Mouse (Mus musculus) CH12.LX (cell line): Measurements from ENCODE around the gene Idh3a. TPM values are rescaled to one million over a fixed set of nuclear protein-coding genes. Genes with fewer than 3 reads are reported as not detected.

ENCODE experiments used
- DNase-seq: peaks from one replicate; pipeline ENCODE4 v3.0.0-alpha.2; 2013; ENCODE audit errors: extremely low read depth
- H3K27ac ChIP-seq: 2 replicates; pipeline ENCODE4 v1.5.1; 2012; ENCODE audit warnings: low read depth, mild to moderate bottlenecking, control low read depth, moderate library complexity; ENCODE audit not compliant: insufficient read depth
- H3K27me3 ChIP-seq: replicated peaks from 2 replicates; pipeline ENCODE3; 2012; ENCODE audit warnings: inconsistent platforms
- H3K36me3 ChIP-seq, 2 experiments: replicated peaks in 1 of 2; 2 replicates each; pipeline versions ENCODE3 to v1.6.1; 2012; ENCODE audit warnings: inconsistent platforms in 1 of 2, low read length in 1 of 2, mild to moderate bottlenecking in 1 of 2, mixed read lengths in 1 of 2, moderate library complexity in 1 of 2; ENCODE audit not compliant: control insufficient read depth in 1 of 2, insufficient read depth in 1 of 2
- H3K4me1 ChIP-seq, 2 experiments: 2 replicates each; pipeline ENCODE4 v1.6.1; 2012; ENCODE audit warnings: inconsistent platforms in 1 of 2, moderate library complexity in 1 of 2; ENCODE audit not compliant: insufficient read depth in 2 of 2, control insufficient read depth in 1 of 2
- H3K4me2 ChIP-seq: 2 replicates; pipeline ENCODE4 v1.6.1; 2012; ENCODE audit warnings: low read depth, mild to moderate bottlenecking, control low read depth; ENCODE audit not compliant: poor library complexity, insufficient read depth, severe bottlenecking
- H3K4me3 ChIP-seq, 3 experiments: fragments of 150-350 bp in 1 of 3; sonication (generic) in 1 of 3; replicated peaks in 1 of 3; 2 replicates each; pipeline versions ENCODE3 to v1.5.1; 2011 to 2012; ENCODE audit warnings: low read depth in 2 of 3, low read length in 2 of 3, mild to moderate bottlenecking in 2 of 3, moderate library complexity in 2 of 3, control low read depth in 1 of 3, improper control_type of control experiment in 1 of 3, inconsistent platforms in 1 of 3, mixed read lengths in 1 of 3; ENCODE audit not compliant: poor library complexity in 1 of 3
- H3K79me2 ChIP-seq: replicated peaks from 2 replicates; pipeline ENCODE4 v1.6.1; 2012; ENCODE audit warnings: mild to moderate bottlenecking, moderate library complexity; ENCODE audit not compliant: control insufficient read depth, poor library complexity, insufficient read depth, severe bottlenecking; ENCODE audit errors: extremely low read depth
- H3K9ac ChIP-seq: 2 replicates; pipeline ENCODE4 v1.6.1; 2012; ENCODE audit warnings: low read depth, mild to moderate bottlenecking, control low read depth, moderate library complexity; ENCODE audit not compliant: insufficient read depth
- H3K9me3 ChIP-seq: replicated peaks from 2 replicates; pipeline ENCODE3; 2012; ENCODE audit warnings: low read length, inconsistent platforms, mixed read lengths
- BHLHE40 ChIP-seq: IDR thresholded peaks from 2 replicates; pipeline ENCODE4 v1.6.1; 2011; ENCODE audit warnings: mild to moderate bottlenecking, low read depth, low read length, improper control_type of control experiment
- CHD1 ChIP-seq: IDR thresholded peaks from 2 replicates; pipeline ENCODE4 v1.6.1; 2012; ENCODE audit warnings: low read depth, low read length, improper control_type of control experiment, inconsistent platforms
- CHD2 ChIP-seq: IDR thresholded peaks from 2 replicates; pipeline ENCODE4 v1.6.1; 2011; ENCODE audit warnings: low read length, improper control_type of control experiment
- CTCF ChIP-seq, 2 experiments: IDR thresholded peaks in 1 of 2; conservative IDR thresholded peaks in 1 of 2; 2 replicates each; pipeline ENCODE4 v1.5.1; 2011 to 2012; ENCODE audit warnings: low read depth in 2 of 2, low read length in 2 of 2, improper control_type of control experiment in 1 of 2, inconsistent platforms in 1 of 2, mild to moderate bottlenecking in 1 of 2, moderate library complexity in 1 of 2
- E2F4 ChIP-seq: IDR thresholded peaks from 2 replicates; pipeline ENCODE4 v1.6.1; 2011; ENCODE audit warnings: low read depth, low read length, improper control_type of control experiment; ENCODE audit not compliant: insufficient replicate concordance
- ELF1 ChIP-seq: IDR thresholded peaks from 2 replicates; pipeline ENCODE4 v1.6.1; 2014; ENCODE audit warnings: low read depth, mild to moderate bottlenecking, inconsistent platforms, low read length, improper control_type of control experiment
- EP300 ChIP-seq: IDR thresholded peaks from 2 replicates; pipeline ENCODE4 v1.6.1; 2011; ENCODE audit warnings: low read length, improper control_type of control experiment
- ETS1 ChIP-seq: conservative IDR thresholded peaks from 2 replicates; pipeline ENCODE4 v1.6.1; 2012; ENCODE audit warnings: low read depth, mild to moderate bottlenecking, inconsistent platforms, low read length, improper control_type of control experiment, moderate library complexity
- GABPA ChIP-seq: IDR thresholded peaks from 2 replicates; pipeline ENCODE4 v1.6.1; 2012; ENCODE audit warnings: low read depth, low read length, improper control_type of control experiment, inconsistent platforms; ENCODE audit not compliant: insufficient replicate concordance
- HCFC1 ChIP-seq: IDR thresholded peaks from 2 replicates; pipeline ENCODE4 v1.6.1; 2012; ENCODE audit warnings: low read depth, mild to moderate bottlenecking, inconsistent platforms, low read length, improper control_type of control experiment
- IRF4 ChIP-seq: IDR thresholded peaks from 2 replicates; pipeline ENCODE4 v1.6.1; 2014; ENCODE audit warnings: low read depth, mild to moderate bottlenecking, inconsistent platforms, low read length, improper control_type of control experiment
- JUN ChIP-seq: IDR thresholded peaks from 2 replicates; pipeline ENCODE4 v1.6.1; 2011; ENCODE audit warnings: low read depth, mild to moderate bottlenecking, low read length, improper control_type of control experiment, moderate library complexity; ENCODE audit not compliant: insufficient read depth
- JUND ChIP-seq: conservative IDR thresholded peaks from 2 replicates; pipeline ENCODE4 v1.6.1; 2011; ENCODE audit warnings: low read depth, low read length, improper control_type of control experiment
- MAX ChIP-seq: IDR thresholded peaks from 2 replicates; pipeline ENCODE4 v1.6.1; 2011; ENCODE audit warnings: low read length, improper control_type of control experiment
- MAZ ChIP-seq: IDR thresholded peaks from 2 replicates; pipeline ENCODE4 v1.6.1; 2012; ENCODE audit warnings: low read depth, mild to moderate bottlenecking, inconsistent platforms, low read length, improper control_type of control experiment, moderate library complexity
- MEF2A ChIP-seq: IDR thresholded peaks from 2 replicates; pipeline ENCODE4 v1.6.1; 2014; ENCODE audit warnings: low read depth, mild to moderate bottlenecking, inconsistent platforms, low read length, improper control_type of control experiment, borderline replicate concordance
- MXI1 ChIP-seq: IDR thresholded peaks from 2 replicates; pipeline ENCODE4 v1.6.1; 2011; ENCODE audit warnings: mild to moderate bottlenecking, low read depth, low read length, improper control_type of control experiment
- NELFE ChIP-seq: IDR thresholded peaks from 2 replicates; pipeline ENCODE4 v1.6.1; 2011; ENCODE audit warnings: low read depth, low read length, improper control_type of control experiment
- NRF1 ChIP-seq: IDR thresholded peaks from 2 replicates; pipeline ENCODE4 v1.6.1; 2014; ENCODE audit warnings: low read depth, mild to moderate bottlenecking, inconsistent platforms, low read length, improper control_type of control experiment, moderate library complexity
- PAX5 ChIP-seq: IDR thresholded peaks from 2 replicates; pipeline ENCODE4 v1.6.1; 2012; ENCODE audit warnings: low read length, inconsistent platforms, mixed read lengths
- POLR2A ChIP-seq: IDR thresholded peaks from 2 replicates; pipeline ENCODE4 v1.6.1; 2011; ENCODE audit warnings: low read depth, mild to moderate bottlenecking, improper control_type of control experiment, low read length
- POLR2AphosphoS2 ChIP-seq: IDR thresholded peaks from 2 replicates; pipeline ENCODE4 v1.6.1; 2011; ENCODE audit warnings: low read depth, low read length, improper control_type of control experiment
- RAD21 ChIP-seq: IDR thresholded peaks from 2 replicates; pipeline ENCODE4 v1.6.1; 2011; ENCODE audit warnings: low read depth, mild to moderate bottlenecking, low read length, improper control_type of control experiment, moderate library complexity
- RCOR1 ChIP-seq: conservative IDR thresholded peaks from 2 replicates; pipeline ENCODE4 v1.6.1; 2012; ENCODE audit warnings: low read depth, mild to moderate bottlenecking, inconsistent platforms, low read length, improper control_type of control experiment
- SIN3A ChIP-seq: IDR thresholded peaks from 2 replicates; pipeline ENCODE4 v1.6.1; 2012; ENCODE audit warnings: low read length, improper control_type of control experiment, inconsistent platforms
- TBP ChIP-seq: conservative IDR thresholded peaks from 2 replicates; pipeline ENCODE4 v1.6.1; 2011; ENCODE audit warnings: low read depth, low read length, improper control_type of control experiment
- TCF12 ChIP-seq: IDR thresholded peaks from 2 replicates; pipeline ENCODE4 v1.6.1; 2014; ENCODE audit warnings: low read depth, mild to moderate bottlenecking, inconsistent platforms, low read length, improper control_type of control experiment
- UBTF ChIP-seq: IDR thresholded peaks from 2 replicates; pipeline ENCODE4 v1.6.1; 2012; ENCODE audit warnings: low read depth, mild to moderate bottlenecking, inconsistent platforms, low read length, improper control_type of control experiment, moderate library complexity
- USF1 ChIP-seq: IDR thresholded peaks from 2 replicates; pipeline ENCODE4 v1.6.1; 2014; ENCODE audit warnings: low read depth, mild to moderate bottlenecking, inconsistent platforms, low read length, improper control_type of control experiment
- USF2 ChIP-seq: conservative IDR thresholded peaks from 2 replicates; pipeline ENCODE4 v1.6.1; 2011; ENCODE audit warnings: low read depth, low read length, improper control_type of control experiment
- ZC3H11A ChIP-seq: IDR thresholded peaks from 2 replicates; pipeline ENCODE4 v1.6.1; 2012; ENCODE audit warnings: low read depth, mild to moderate bottlenecking, inconsistent platforms, low read length, improper control_type of control experiment
- ZKSCAN1 ChIP-seq: IDR thresholded peaks from 2 replicates; pipeline ENCODE4 v1.6.1; 2012; ENCODE audit warnings: low read depth, inconsistent platforms, low read length, improper control_type of control experiment, borderline replicate concordance
- ZNF384 ChIP-seq: IDR thresholded peaks from 2 replicates; pipeline ENCODE4 v1.6.1; 2012; ENCODE audit warnings: low read depth, low read length, improper control_type of control experiment, inconsistent platforms
- dilution Hi-C: fragments of 300-500 bp; cut with MboI; formaldehyde crosslinking; loops from 2 replicates; pipeline ENCODE4 v1.14.3; 2020; ENCODE audit warnings: low sequenced_read_pairs; ENCODE audit not compliant: extremely low pct_unique_long_range_greater_than_20kb, extremely low pct_ligation_motif_present
- in situ Hi-C: fragments of 300-500 bp; cut with MboI; formaldehyde crosslinking; loops from 3 replicates; pipeline ENCODE4 v1.14.3; 2019; ENCODE audit warnings: low sequenced_read_pairs, low pct_ligation_motif_present, low pct_unique_long_range_greater_than_20kb, mixed read lengths
- polyA plus RNA-seq: library from polyadenylated mRNA; unstranded; fragments of >175 nt; gene quantifications from 2 replicates; pipeline ENCODE4 v1.2.1, GENCODE M21; 2012; ENCODE audit warnings: low read depth; ENCODE audit not compliant: insufficient read length
- total RNA-seq, 2 experiments: library from RNA; depleted of rRNA; stranded (reverse); fragments of 300-350 nt in 1 of 2; fragments of >200 nt in 1 of 2; gene quantifications; 2 replicates each; pipeline ENCODE4 v1.2.3; 2012 to 2014

Idh3a gene
- total and polyA plus RNA-seq, 3 experiments, result 102 to 198 (median 178) TPM

DNA sequence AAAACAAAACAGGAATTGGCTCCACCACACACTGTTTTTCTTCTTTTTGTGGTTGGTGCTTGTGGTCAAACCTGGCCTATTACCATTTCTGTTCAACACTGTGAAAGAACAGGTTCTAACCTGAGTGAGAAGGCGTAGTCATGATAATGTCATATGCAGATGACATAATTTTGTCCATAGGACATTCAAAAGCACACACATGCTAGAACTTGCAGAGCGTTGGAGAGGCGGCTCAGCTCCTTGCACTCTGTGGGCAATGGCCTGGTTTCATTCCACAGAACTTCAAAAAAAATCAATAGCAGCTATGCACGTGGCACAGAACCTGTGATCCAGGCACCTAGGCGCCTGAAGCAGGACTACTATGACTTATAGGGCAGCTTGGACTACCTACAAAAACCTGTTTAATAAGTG, 26.7 kb downstream of the Idh3a start:
- H3K27ac ChIP-seq, result no peak overlapping the region
- no peak for DNase-seq
- H3K9me3 ChIP-seq, result no peaks in the 10 kb centered on the region
- in situ Hi-C loops, result no loop called here
- no peaks in the 10 kb centered on the region for H3K79me2 ChIP-seq
- no peak overlapping the region for H3K9ac ChIP-seq
- H3K36me3 ChIP-seq, result peaks cover 61 to 95% of the 10 kb centered on the region in 2 experiments
- TF ChIP-seq TBP (no peak), UBTF (no peak), MAZ (no peak)
- no peaks in the 10 kb centered on the region for H3K27me3 ChIP-seq
- no peak overlapping the region for H3K4me3 ChIP-seq
- dilution Hi-C loops, result no loop called here
- H3K4me1 ChIP-seq, result peaks cover 0 to 10% of the 10 kb centered on the region in 2 experiments; a peak in 1 of 4 replicates
- no peak overlapping the region for H3K4me2 ChIP-seq

DNA sequence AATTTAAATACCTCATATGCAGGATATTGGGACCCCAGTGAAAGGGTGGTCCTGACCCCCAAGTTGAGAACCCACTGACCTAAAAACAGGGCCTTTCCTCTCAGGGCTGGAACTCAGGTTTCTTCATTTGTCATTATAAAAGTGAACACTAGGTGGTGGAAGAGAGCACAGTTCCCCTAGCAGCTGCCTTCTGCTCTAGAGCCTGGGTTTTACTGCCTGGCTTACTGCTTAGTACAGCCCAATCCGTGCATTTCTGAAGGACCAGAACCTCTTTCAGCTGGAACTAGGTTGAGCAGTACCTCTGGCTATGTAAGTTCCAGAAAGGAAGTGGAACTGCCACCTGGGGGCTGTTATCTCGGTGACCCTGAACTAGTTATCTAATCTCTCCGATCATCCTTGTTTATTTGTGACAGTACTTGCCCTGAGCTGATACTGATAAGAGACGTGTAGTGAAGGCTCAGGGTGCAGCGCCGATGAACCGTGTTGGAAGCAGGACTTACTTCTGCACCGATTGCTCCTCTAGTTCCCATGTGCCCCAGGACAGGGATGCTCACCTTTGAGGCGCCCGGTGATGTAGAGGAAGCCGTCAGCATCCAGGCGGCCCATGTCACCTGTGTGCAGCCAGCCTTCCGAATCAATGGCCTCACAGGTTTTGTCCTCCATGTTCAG, 28.2 kb downstream of the Idh3a start:
- no peak overlapping the region for H3K4me3 ChIP-seq
- in situ Hi-C loops, result no loop called here
- peaks cover 0 to 9% of the 10 kb centered on the region in 2 experiments; a peak in 1 of 4 replicates for H3K4me1 ChIP-seq
- DNase-seq, result peak; percentile 61
- no peaks in the 10 kb centered on the region for H3K9me3 ChIP-seq
- H3K4me2 ChIP-seq, result no peak overlapping the region
- no peak overlapping the region for H3K9ac ChIP-seq
- peaks cover 58 to 93% of the 10 kb centered on the region in 2 experiments for H3K36me3 ChIP-seq
- H3K27me3 ChIP-seq, result no peaks in the 10 kb centered on the region
- H3K79me2 ChIP-seq, result no peaks in the 10 kb centered on the region
- dilution Hi-C loops, result no loop called here
- no peak overlapping the region for H3K27ac ChIP-seq
- TF ChIP-seq CHD1 (no peak), MAZ (no peak), GABPA (no peak), ELF1 (no peak), USF1 (no peak), HCFC1 (no peak), TCF12 (no peak), JUND (no peak), RCOR1 (no peak), NELFE (peak; percentile 35; the same call in 1 of the 2 replicates), ZKSCAN1 (no peak), JUN (no peak), PAX5 (no peak), IRF4 (0 out of 2 replicates have a peak, but pooled peaks have one; percentile 36), MEF2A (no peak), ETS1 (no peak), CTCF (conservative IDR thresholded peaks at IDR 0.05 in 1 of 2, IDR thresholded peaks at IDR 0.05 in 1 of 2; ENCODE audit: low read depth in 2 of 2, low read length in 2 of 2) (peak; percentile 66 to 84), ZC3H11A (peak; percentile 67), CHD2 (no peak), EP300 (no peak), ZNF384 (no peak), POLR2A (no peak), SIN3A (no peak), MAX (no peak), NRF1 (no peak), E2F4 (no peak), RAD21 (peak; percentile 73), USF2 (no peak), TBP (no peak), BHLHE40 (no peak), POLR2AphosphoS2 (no peak), UBTF (no peak), MXI1 (no peak)
